Mouse (Mus musculus) frontal cortex, postnatal 10 days (tissue): ENCODE measurements at regions not wholly inside any gene's neighbourhood (a gene's known extent, or its start where the extent isn't known, plus 50 kb on each side); places are given as distances from the start of the nearest gene placed in this dataset.
A peak's percentile ranks its signal among the peaks of the same experiment; 100 is the strongest.

ENCODE experiments used
- DNase-seq, 2 experiments: peaks; one replicate each; pipeline ENCODE4 v3.0.0; 2022; ENCODE audit warnings: low spot score in 2 of 2, mixed read lengths in 1 of 2

DNA sequence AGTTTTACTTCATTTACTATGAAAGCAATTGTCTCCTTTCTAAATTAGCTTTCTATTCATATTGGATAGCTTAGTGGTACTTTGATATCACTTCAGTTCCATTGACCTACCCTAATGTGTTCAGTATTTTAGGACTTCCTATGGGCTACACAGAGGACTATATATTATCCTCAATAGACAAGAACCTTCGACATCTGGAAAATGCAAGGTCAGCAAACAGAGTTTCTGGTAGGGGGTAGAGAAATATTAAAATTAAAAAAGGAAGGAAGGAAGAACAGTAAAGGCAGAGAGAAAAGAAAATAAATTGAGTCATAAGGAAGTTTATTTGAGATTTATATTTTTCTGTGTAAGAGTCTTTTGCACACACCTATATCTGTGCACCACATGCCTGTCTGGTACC lies 107.4 kb upstream of the Insig1 start:
- no peak for DNase-seq

DNA sequence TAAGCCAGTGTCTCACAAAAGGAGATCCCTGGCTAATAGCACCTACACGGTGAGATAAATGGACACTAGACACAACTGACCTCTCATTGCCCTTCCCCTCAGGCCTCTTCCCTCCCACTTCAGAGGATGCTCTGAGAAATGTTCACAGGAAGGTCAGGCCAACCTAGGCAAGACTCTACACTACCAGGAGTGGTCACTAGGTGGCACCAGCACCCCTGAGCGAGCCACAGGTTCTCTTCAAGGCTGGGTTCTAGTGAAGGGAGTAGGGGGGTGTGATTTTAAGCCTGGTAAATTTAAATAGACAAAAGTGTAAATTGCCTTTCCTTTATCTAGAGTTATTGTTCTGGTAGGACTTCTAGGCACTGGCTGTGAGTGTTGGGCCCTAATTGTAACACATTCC lies 76.0 kb upstream of the Insig1 start:
- DNase-seq = peak in 1 of 2 experiments; percentile 49

DNA sequence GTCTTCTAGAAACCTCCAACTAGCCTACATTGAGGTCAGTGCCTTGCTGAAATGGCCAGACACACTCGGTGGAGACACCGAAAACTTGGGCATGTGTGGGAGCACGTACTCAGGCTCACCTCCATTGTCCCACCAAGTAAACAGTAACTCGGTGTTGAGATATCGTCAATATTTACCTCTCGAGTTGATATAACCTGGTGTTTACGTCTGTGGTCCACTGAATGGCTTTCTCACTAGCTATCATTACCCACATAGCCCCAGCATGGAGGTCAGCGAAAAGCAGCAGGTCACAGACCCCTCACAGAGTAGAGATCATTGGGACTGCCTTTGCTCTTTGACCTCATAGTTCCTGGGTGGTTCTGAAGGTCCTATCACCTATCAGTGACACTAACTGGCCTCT lies 73.4 kb upstream of the Insig1 start:
- no peak for DNase-seq

DNA sequence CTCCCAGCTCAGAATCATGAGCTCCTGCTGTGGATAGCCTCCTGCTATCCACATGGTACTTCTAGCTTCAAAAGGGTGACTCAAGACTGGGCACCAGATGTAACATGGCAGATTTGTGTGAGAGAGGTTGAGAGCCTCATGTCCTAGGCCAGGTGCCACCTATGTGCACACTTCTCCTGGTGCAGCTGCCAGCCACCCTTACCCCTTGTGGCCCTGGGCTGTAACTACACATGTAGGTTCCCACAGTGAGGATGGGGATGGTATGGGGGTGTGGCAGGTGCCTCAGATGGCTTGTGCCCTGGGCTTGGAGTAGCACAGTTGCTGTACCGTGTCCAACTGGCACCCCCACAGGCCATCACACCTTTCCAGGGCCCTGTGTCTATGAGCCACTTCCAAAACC lies 68.2 kb upstream of the Insig1 start:
- DNase-seq = no peak

DNA sequence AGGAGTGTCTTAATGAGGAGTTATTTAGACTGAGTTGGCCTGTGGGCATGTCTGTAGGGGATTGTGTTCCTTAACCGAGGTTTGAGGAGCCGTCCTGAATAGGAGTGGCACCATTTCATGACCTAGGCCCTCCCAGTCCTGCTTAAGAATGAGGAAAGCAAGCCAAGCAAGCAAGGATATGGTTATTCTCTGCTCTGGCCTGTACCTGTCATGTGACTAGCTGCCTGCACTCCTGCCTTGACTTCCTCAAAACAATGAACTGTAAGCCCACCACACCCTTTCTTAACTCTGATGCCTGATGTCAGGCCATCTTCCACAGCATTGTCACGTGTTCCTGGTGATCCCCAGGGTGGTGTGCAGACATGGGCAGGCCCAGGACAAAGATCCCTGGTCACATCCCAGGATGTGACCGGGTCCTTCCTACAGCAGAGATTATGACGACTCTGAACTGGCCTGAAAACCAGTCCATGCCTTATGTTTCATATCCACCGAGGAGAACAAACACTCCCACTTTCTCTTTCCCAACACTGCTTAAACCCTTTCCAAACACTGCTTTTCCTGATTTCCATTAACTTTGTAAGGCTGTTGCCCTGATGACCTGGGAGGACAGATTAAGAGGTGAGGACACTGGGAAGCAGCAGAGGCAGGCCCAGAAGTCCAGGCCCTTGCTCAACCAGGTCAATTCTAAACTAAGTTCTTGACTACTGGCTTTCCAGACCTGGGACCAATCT lies 67.2 kb upstream of the Insig1 start:
- DNase-seq = no peak

DNA sequence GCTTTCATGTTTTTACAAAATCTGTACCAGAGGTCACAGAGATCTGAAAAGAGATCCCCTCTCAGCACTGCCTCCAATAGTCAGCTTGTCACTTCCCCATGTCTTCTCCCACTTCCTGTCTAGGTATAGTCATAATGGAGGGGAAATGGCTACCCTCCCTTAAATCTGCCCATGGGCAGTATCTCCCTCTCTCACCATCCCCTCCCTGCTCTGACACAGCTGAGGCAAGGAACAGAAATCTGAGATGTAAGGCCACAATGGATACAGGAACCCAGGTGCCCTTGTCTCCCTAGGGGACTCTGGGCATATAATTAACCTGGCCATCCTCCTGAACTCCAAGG lies 66.7 kb upstream of the Insig1 start:
- DNase-seq = no peak

DNA sequence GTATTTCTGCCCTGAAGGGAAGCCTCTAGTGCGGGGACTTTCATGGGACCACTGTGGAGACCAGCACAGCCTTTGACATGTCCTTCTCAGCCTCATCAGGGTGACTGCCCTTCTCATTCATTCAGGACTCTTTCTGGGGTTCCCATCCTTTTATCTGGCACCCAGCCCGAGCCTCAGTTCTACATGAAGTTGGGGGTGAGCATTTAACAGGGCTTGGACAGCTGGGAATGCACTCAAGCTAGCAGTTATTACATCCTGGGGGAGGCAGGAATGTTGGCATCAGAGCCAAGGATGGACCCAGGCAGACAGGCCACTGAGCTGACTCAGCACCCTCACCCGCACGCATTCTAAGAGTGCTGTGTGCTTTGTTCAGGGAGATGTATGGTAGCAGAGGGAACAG lies 61.8 kb upstream of the Insig1 start:
- no peak for DNase-seq

DNA sequence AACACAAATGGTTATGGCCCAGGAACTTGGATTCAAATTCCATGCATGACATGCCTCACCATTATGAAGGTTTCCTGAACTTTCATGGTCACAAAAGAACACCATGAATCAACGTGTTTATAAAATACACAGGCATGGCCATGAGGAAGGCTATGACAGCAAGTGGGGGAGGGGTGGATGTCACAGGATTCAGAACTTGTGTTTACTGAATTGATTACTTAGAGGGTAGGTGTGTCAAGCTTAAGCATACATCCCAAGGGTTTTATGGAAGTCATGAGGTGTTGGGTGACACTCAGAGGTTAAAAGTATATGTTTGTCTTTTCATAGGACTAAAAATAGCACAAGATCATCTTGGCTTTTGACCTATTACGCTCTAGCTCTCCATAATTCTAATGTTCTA lies 61.3 kb upstream of the Insig1 start:
- DNase-seq = no peak

DNA sequence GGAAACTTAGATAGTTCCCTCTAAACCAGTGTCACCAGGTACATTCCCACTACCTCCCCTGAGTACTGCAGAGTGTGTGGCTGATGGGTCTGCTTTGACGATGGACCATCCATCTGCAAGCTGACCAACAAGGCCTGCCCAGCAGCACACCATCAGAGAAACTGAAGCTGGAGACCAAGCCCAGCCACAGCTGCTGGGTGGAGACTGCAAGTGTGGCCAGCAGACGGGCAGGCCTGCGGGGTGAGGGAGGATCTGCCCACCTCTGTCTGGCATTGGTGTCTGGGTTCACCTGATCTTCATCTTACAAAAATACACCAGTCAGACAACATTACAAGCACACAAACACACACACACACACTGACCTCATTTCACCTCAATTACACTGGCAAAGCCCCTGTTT lies 60.6 kb upstream of the Insig1 start:
- DNase-seq = no peak

DNA sequence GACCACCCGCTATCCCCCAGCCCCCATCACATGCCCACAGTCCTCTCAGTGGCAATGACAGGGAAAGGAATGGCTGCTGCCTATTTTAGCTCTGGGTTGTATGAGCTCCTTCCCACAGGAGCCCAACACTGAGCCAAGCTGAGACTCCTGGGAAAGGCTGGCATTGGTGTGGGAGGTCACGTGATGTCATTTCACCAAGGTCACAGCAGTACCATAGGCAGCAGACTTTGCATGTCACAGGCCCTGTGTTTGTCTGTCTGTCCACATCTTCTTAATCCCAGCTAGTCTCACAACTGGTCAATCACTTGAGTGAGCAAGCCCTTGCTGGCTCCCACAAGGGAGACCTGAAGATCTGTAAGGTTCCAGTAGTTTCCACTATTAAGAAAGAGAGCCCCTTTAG lies 58.7 kb upstream of the Insig1 start:
- no peak for DNase-seq

DNA sequence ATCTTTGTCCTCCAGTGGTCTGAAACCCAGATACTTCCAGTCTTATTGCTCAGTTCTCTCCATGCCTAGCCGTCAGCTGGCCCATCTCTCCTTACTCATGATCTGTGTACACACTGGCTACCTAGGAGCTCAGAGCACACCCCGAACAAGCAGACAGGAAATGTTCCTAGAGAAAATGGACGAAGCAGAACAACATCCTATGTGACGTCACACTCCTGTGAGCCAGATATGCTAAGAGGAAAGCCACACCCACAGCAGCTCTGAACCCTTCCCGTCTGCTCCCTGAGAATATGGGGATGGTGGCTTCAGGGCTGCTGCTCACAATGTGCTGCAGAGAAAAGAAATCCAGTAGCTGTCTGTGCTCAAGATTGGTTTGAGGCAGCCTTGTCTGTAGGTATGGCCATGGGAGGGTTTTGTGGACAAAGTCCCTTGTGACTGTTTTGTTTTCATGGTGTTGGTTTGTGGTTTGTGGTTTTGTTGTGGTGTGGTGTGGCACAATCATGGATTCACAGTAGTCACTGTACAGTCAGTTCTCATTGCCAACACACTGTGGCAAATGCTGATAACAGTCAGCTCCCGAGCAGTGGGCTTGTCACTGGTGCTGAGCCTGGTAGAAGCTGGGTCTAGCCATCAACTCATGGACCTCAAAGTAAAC lies 57.4 kb upstream of the Insig1 start:
- no peak for DNase-seq

DNA sequence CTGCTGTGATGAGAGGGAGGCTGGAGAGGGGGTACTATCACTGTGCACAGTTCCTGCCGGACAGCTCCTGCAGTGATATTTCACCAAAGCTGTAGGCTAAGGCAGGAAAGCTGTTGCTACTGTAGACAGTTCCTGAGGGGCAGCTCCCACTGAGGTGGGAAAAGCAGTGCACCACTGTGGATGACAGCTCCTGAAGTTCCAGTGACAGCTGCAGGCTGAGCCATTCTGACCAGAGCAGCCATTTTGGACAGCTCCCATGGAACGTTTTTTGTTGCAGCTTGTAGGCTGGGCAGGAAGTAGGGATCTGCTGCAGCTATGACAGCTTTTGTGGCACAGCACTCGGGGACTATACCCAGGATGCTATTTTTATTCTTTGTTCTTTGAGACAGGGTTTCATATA lies 51.3 kb upstream of the Insig1 start:
- DNase-seq = no peak
